Mouse (Mus musculus) Patski (cell line): Measurements from ENCODE around the gene Tubg1. TPM values are rescaled to one million over a fixed set of nuclear protein-coding genes. Genes with fewer than 3 reads are reported as not detected.
"Not testable (repeated sequence)": the region's sequence is repeated elsewhere in the genome, so short reads cannot be mapped to it uniquely, and the experiment has no call there.

Experiments used
- ATAC-seq: fragments of 100-300 bp; one replicate; pipeline ENCODE4 v1.8.0; 2021
- CTCF ChIA-PET: fragments of 350-600 bp; sonication (Branson Sonifier 250); formaldehyde crosslinking; loops from one replicate; lab custom pipeline; 2022; ENCODE audit warnings: inconsistent platforms; lab: Charles Lee
- POLR2A ChIA-PET: fragments of 350-600 bp; sonication (Branson Sonifier 250); formaldehyde crosslinking; loops from one replicate; lab custom pipeline; 2022; ENCODE audit warnings: antibody characterized with exemption, inconsistent platforms; lab: Charles Lee
- DNase-seq: peaks from one replicate; pipeline ENCODE4 v3.0.0-alpha.2; 2011; ENCODE audit warnings: low read depth, low spot score
- H3K27me3 ChIP-seq: fragments of 371-371 bp; one replicate; pipeline ENCODE4 v1.5.1; 2021
- CTCF ChIP-seq: fragments of 100-300 bp; IDR thresholded peaks from one replicate; pipeline ENCODE4 v1.5.1; 2021
- in situ Hi-C: fragments of 300-500 bp; cut with MboI; formaldehyde crosslinking; loops from 3 replicates; pipeline ENCODE4 v1.11.1; 2018; ENCODE audit warnings: low pct_unique_long_range_greater_than_20kb, mixed read lengths
- polyA plus RNA-seq: library from polyadenylated mRNA; unstranded; gene quantifications from one replicate; pipeline ENCODE4 v1.2.3, GENCODE M21; 2021

Gene Tubg1
- polyA plus RNA-seq, 1 experiment from 2014 or later, result 70.2 TPM

GRCm38 (mm10) chr11:101120545-101121188 lies 929 bp downstream of the Tubg1 start:
- ATAC-seq (peak; percentile 4), DNase-seq (no peak)
- H3K27me3 ChIP-seq, result no peaks in the 10 kb centered on the region
- TF ChIP-seq CTCF, result no peak
- POLR2A ChIA-PET, result interaction anchor here (0.6 kb wide), 1 partner anchor 147 kb away, joined by 3 read pairs; no protein-coding TSS in a partner anchor
- in situ Hi-C loops, result no loop called here
- CTCF ChIA-PET, result interaction anchor here (1.6 to 2.6 kb wide), 3 partner anchors 15 to 55 kb away, joined by 4 to 5 read pairs (median 5); partner anchors contain the start of gene Ccr10

DNA sequence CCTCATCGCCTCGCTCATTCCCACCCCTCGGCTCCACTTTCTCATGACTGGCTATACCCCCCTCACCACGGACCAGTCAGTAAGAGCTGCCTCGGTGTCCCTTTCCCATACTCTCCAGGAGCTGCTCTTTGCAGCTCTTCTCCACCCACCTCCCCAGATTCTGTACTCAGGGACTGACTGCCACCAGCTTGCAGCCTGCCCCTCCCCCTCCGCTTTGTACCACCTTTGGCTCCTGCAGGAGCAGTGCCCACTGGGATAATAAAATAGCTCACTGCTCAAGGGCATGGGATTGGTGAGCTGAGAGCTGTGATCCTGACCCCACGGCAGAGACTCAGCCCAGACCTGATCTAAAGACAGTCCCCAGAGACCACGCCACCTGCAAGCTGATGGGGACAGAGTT lies 4.8 kb downstream of the Tubg1 start:
- ATAC-seq, CTCF ChIA-PET, POLR2A ChIA-PET, DNase-seq, H3K27me3 ChIP-seq, in situ Hi-C loops: not testable (repeated sequence)

DNA sequence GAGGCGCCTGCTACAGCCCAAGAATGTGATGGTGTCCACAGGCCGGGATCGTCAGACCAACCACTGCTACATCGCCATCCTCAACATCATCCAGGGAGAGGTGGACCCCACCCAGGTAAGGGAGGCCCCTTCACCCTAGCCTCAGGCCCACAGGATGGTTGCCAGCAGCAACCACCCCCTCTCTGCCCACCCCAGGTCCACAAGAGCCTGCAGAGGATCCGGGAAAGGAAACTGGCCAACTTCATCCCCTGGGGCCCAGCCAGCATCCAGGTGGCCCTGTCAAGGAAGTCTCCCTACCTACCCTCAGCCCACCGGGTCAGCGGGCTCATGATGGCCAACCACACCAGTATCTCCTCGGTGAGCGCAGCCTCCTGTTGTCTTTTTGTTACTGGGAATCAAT lies 5.3 kb downstream of the Tubg1 start:
- CTCF ChIA-PET, POLR2A ChIA-PET, DNase-seq, in situ Hi-C loops, H3K27me3 ChIP-seq, ATAC-seq: not testable (repeated sequence)

DNA sequence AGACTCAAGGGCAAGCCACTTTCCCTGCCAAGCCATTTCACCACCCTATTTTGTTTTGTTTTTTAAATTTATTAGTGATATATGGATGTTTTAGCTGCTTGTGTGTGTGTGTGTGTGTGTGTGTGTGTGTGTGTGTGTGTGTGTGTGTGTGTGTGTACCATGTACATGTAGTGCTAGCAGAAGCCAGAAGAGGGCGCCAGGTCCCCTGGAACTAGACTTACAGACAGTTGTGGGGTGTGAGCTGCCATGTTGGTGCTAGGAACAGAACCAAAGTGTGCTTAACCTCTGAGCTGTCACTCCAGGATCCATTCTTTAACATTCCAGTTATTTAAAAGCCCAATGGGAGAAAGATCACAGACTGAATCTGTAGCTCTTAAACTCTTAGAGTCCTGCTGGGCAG lies 7.3 kb downstream of the Tubg1 start:
- ATAC-seq (no peak), DNase-seq (no peak)
- ChIA-PET POLR2A (interaction anchor here (0.8 kb wide), 1 partner anchor 31 kb away, joined by 4 read pairs; no protein-coding TSS in a partner anchor), CTCF (interaction anchor here (0.9 kb wide), 1 partner anchor 49 kb away, joined by 4 read pairs; no protein-coding TSS in a partner anchor)
- TF ChIP-seq CTCF, result no peak
- in situ Hi-C loops, result no loop called here
- no peaks in the 10 kb centered on the region for H3K27me3 ChIP-seq

DNA sequence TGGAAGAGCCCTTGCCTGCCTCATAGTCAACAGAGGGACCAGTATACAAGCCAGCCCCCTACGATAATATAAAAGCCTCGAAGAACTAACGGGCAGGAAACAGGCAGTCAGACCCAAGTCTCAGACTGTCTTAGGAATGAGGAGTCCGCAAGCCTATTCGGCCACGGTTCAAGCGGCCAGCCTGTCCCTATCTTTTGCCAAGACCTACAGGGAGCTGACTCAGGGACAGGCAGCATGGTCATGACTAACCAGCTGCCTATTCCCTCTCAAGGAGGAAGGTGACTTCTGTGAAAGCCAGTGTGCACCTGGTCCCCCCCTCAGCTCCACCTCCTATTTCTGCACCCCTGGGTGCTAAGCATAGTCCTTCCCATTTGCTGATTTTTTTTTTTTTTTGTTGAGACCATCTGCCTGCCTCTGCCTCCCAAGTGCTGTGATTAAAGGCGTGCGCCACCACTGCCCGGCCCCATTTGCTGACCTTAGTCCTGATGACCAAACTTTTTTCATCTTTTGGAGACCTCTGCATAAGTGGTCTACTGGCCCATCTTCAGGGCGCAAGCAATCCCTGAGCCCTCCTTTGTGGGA lies 9.3 kb downstream of the Tubg1 start:
- in situ Hi-C loops, result no loop called here
- POLR2A ChIA-PET, result interaction anchor here (0.6 to 1.0 kb wide), 3 partner anchors 9 to 150 kb away, joined by 3 to 5 read pairs (median 3); no protein-coding TSS in a partner anchor
- peak; percentile 39 for ATAC-seq

DNA sequence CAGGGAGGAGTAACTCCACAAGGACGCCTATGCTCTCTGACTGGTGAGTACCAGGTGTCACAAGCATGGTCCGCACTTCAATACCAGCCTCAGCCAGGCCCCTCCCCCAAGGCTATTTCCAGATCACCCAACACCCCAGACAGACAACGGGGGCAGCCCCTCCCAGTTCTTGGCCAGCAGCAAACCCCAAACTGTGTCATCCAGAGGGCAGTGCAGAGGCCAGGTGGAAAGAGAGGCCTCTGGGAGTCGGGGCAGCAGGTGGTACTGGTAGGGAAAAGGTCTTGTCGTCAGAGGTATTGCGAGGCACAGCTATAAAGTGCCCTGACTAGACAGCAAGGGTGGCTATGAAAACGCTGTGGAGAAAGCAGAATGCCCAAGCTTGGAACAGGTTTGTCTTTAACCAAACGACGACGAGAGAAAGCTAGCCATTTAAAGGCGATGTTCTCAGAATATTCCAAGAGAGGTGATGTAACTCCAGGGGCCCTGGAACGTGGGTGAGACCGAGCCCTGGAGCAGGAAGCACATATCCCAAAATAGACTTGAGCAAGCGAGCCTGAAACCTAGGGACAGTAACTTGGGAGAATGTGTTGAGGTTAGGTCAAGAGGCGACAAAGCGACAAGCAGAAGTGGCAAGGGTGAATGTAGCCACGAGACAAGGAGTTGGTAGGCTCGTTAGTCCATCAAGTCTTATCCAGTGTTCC lies 10.5 kb downstream of the Tubg1 start:
- in situ Hi-C loops, result no loop called here

More for the DNA sequence above, 9.3 kb downstream of the Tubg1 start:
- no peak for DNase-seq
- no peaks in the 10 kb centered on the region for H3K27me3 ChIP-seq
- CTCF ChIA-PET, result interaction anchor here (1.3 kb wide), 1 partner anchor 48 kb away, joined by 3 read pairs; no protein-coding TSS in a partner anchor
- TF ChIP-seq CTCF, result no peak

GRCm38 (mm10) chr11:101131187-101131586 lies 11.4 kb downstream of the Tubg1 start:
- no peak for TF ChIP-seq CTCF
- ATAC-seq (no peak), DNase-seq (no peak)
- ChIA-PET CTCF (interaction anchor here (1.3 to 1.5 kb wide), 2 partner anchors 8 to 41 kb away, joined by 3 read pairs; no protein-coding TSS in a partner anchor), POLR2A (interaction anchor here (1.9 kb wide), 1 partner anchor 12 kb away, joined by 5 read pairs; the partner anchor contains the start of genes Retreg3 and Tubg1)
- in situ Hi-C loops, result no loop called here
- no peaks in the 10 kb centered on the region for H3K27me3 ChIP-seq

More for the DNA sequence above, 10.5 kb downstream of the Tubg1 start:
- H3K27me3 ChIP-seq, result no peaks in the 10 kb centered on the region
- DNase-seq, result no peak
- CTCF ChIA-PET, result interaction anchor here (1.5 kb wide), 1 partner anchor 8 kb away, joined by 3 read pairs; no protein-coding TSS in a partner anchor
- no peak for TF ChIP-seq CTCF
- peak; percentile 12 for ATAC-seq
- POLR2A ChIA-PET, result interaction anchor here (1.0 to 1.9 kb wide), 2 partner anchors 11 to 51 kb away, joined by 3 to 5 read pairs; partner anchors contain the start of genes Retreg3 and Tubg1

DNA sequence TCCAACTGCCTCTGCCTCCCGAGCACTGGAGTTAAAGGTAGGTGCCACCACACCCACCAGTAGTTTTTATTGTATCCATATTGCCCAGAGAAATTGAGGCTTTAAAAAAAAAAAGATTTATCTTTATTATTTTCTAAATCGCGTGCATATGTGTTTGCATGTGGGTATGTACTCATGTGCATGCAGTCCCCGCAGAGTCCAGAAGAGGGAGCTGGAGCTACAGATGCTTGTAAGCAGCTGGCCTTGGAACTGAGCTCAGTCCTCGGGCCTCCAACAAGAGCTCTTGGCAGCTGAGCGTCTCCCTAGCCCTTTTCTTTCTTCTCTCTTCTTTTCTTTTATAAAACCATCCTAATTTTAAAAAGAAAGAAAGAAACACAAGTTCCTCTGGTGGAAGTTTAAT lies 12.0 kb downstream of the Tubg1 start:
- DNase-seq, result no peak
- CTCF ChIA-PET, result interaction anchor here (0.9 to 1.3 kb wide), 2 partner anchors 21 to 41 kb away, joined by 3 read pairs; no protein-coding TSS in a partner anchor
- in situ Hi-C loops, result no loop called here

GRCm38 (mm10) chr11:101133037-101133436 lies 13.3 kb downstream of the Tubg1 start:
- no peak for DNase-seq

More for the DNA sequence above, 12.0 kb downstream of the Tubg1 start:
- no peak for ATAC-seq
- TF ChIP-seq CTCF, result peak; percentile 61
- POLR2A ChIA-PET, result interaction anchor here (1.9 kb wide), 1 partner anchor 12 kb away, joined by 5 read pairs; the partner anchor contains the start of genes Retreg3 and Tubg1
- no peaks in the 10 kb centered on the region for H3K27me3 ChIP-seq

More at GRCm38 (mm10) chr11:101133037-101133436, 13.3 kb downstream of the Tubg1 start:
- H3K27me3 ChIP-seq, result no peaks in the 10 kb centered on the region
- CTCF ChIA-PET, result no interaction called here
- in situ Hi-C loops, result no loop called here
- no peak for ATAC-seq
- POLR2A ChIA-PET, result no interaction called here
- no peak for TF ChIP-seq CTCF
